Mouse (Mus musculus): ENCODE data around the gene Pex1. TPM values are rescaled to one million over a fixed set of nuclear protein-coding genes. Genes with fewer than 3 reads are reported as not detected.
"Not testable (repeated sequence)": the region's sequence is repeated elsewhere in the genome, so short reads cannot be mapped to it uniquely, and the experiment has no call there.

The Pex1 gene
- polyA plus RNA-seq, 1 experiment from 2014 or later = 16.6 TPM

DNA sequence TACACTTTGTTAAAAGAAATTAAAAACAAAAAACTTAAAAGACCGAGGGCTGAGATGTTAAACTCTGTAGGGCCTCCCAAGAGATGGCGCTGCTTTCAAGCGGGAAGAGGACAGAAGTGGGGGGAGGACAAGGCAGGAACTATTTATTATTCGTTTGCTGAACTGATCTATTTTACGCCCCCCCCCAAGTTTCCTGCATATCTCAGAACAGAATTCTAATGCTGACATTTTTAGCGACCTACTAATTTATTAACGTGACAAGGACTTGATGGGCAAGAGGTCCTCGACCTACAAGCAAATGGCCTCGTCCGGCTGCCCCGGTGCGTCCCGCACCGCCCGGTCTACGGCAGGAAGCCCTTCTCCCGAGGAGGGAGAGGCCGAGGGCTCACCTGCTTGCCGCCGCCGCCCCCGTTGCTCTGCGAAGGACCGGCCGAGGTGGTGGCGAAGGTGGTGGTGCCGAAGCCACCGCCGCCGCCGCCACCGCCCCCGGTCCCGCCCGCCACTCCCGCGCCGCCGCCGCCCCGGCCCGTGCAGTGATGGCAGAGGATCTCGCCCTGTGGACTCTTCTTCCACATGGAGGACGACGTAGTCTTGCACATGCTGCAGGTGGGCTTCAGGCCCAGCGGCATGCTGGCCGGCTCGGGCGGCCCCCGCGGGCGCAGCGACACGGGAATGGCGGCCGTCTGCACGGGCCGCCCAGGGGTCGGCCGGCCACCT is 51.3 kb downstream of the Pex1 start:
- Histone ChIP-seq H3K9me3 (ENCODE audit: control insufficient read depth, low read length) (no peaks in the 10 kb centered on the region), H3K4me1 (replicated peaks; ENCODE audit: control insufficient read depth, insufficient read depth, low read length) (0 out of 2 replicates have a peak, but pooled peaks cover 2% of the 10 kb centered on the region), H3K27me3 (ENCODE audit: control insufficient read depth, insufficient read depth, low read length) (no peaks in the 10 kb centered on the region), H3K9ac (ENCODE audit: low read length) (peak overlapping the region; percentile 94), H3K4me2 (ENCODE audit: low read depth, low read length, severe bottlenecking) (peak overlapping the region; percentile 56), H3K36me3 (ENCODE audit: control insufficient read depth, insufficient read depth, low read length) (peaks cover 2% of the 10 kb centered on the region; the same call in 1 of the 2 replicates), H3K27ac (ENCODE audit: low read depth, low read length) (peak overlapping the region; percentile 81), H3K4me3 (ENCODE audit: low read depth, low read length) (peak overlapping the region; percentile 92)
- 0% methylated on average over 41 of the region's 60 CpGs for WGBS
- DNase-seq (ENCODE audit: low spot score) (peak; percentile 78), ATAC-seq (replicated peaks; ENCODE audit: low FRiP score) (peak; percentile 65)

DNA sequence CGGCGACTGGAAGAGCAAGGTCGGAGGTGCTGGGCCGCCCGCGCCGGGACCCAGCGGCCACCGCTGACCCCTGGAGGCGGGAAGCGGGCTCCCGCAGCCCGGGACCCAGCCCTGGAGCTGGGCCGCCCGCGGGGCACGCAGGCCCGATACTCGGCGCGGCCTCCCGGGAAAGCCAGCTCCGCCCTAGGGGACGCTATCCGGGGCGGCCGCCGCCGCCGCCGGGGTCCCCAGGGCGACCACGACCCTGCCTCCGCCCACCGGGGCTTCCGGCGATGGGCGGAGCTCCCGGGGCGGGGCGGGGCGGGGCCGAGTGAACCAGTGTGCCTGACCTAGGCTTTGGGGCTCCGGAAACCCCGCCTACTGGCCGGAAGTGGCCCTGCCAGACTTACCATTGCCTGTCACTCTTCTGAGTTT is 51.8 kb downstream of the Pex1 start:
- Histone ChIP-seq H3K9me3 (ENCODE audit: control insufficient read depth, low read length) (no peaks in the 10 kb centered on the region), H3K9ac (ENCODE audit: low read length) (peak overlapping the region; percentile 94), H3K27me3 (ENCODE audit: control insufficient read depth, insufficient read depth, low read length) (no peaks in the 10 kb centered on the region), H3K4me1 (replicated peaks; ENCODE audit: control insufficient read depth, insufficient read depth, low read length) (0 out of 2 replicates have a peak, but pooled peaks cover 2% of the 10 kb centered on the region), H3K27ac (ENCODE audit: low read depth, low read length) (peak overlapping the region; percentile 81), H3K4me2 (ENCODE audit: low read depth, low read length, severe bottlenecking) (peak overlapping the region; percentile 56), H3K36me3 (ENCODE audit: control insufficient read depth, insufficient read depth, low read length) (peaks cover 1% of the 10 kb centered on the region; the same call in 1 of the 2 replicates), H3K4me3 (ENCODE audit: low read depth, low read length) (peak overlapping the region; percentile 92)
- DNase-seq (ENCODE audit: low spot score) = peak; percentile 97
- 2% methylated on average over 33 of the region's 46 CpGs for WGBS
- peak; percentile 98 for ATAC-seq (replicated peaks; ENCODE audit: low FRiP score)

DNA sequence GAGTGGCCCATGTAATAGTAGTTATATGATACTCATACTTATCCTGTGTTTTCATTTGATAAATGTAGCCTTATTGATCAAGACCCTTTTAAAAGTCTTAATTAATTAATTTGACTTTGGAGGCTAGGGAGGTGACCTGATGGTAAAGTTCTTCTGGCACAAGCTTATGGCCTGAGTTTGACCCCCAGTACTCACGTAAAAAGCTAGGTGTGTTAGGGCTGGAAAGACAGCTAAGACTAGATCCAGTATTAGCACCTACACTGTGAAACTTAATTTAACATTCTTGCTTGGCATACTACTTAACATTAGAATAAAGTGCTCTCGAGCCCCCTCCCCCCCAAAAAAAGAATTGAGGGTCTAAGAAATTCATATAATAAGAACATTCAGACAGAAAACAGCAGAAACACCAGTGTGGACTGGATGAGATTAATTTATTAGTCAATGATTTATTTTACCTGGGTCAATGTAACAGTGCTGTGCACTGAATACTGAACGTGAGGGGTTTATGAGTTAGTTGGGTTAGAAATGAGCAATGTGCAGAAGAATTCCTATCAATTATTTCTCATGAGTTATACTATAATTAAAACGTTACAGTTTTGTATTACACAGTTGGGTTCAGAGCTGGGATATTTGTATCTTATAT is 52.5 kb downstream of the Pex1 start:
- ATAC-seq (replicated peaks; ENCODE audit: low FRiP score) (peak; percentile 25), DNase-seq (ENCODE audit: low spot score) (no peak)
- Histone ChIP-seq H3K9ac (ENCODE audit: low read length) (no peak overlapping the region), H3K4me1 (replicated peaks; ENCODE audit: control insufficient read depth, insufficient read depth, low read length) (0 out of 2 replicates have a peak, but pooled peaks cover 2% of the 10 kb centered on the region), H3K4me2 (ENCODE audit: low read depth, low read length, severe bottlenecking) (0 out of 2 replicates have a peak overlapping the region, but pooled peaks have one; percentile 3), H3K27ac (ENCODE audit: low read depth, low read length) (no peak overlapping the region), H3K4me3 (ENCODE audit: low read depth, low read length) (no peak overlapping the region), H3K27me3 (ENCODE audit: control insufficient read depth, insufficient read depth, low read length) (no peaks in the 10 kb centered on the region), H3K36me3 (ENCODE audit: control insufficient read depth, insufficient read depth, low read length) (no peaks in the 10 kb centered on the region; the same call in 1 of the 2 replicates), H3K9me3 (ENCODE audit: control insufficient read depth, low read length) (no peaks in the 10 kb centered on the region)
- 56% methylated on average over 4 of the region's 4 CpGs for WGBS

GRCm38 (mm10) chr5:3648849-3649210 is 53.0 kb downstream of the Pex1 start:
- H3K27me3 ChIP-seq (ENCODE audit: control insufficient read depth, insufficient read depth, low read length) = no peaks in the 10 kb centered on the region
- ATAC-seq (replicated peaks; ENCODE audit: low FRiP score) (no peak), DNase-seq (ENCODE audit: low spot score) (no peak)
- no peak overlapping the region for H3K9ac ChIP-seq (ENCODE audit: low read length)
- no peak overlapping the region for H3K27ac ChIP-seq (ENCODE audit: low read depth, low read length)
- no peaks in the 10 kb centered on the region for H3K9me3 ChIP-seq (ENCODE audit: control insufficient read depth, low read length)
- no peak overlapping the region for H3K4me3 ChIP-seq (ENCODE audit: low read depth, low read length)
- H3K4me1 ChIP-seq (replicated peaks; ENCODE audit: control insufficient read depth, insufficient read depth, low read length) = 0 out of 2 replicates have a peak, but pooled peaks cover 2% of the 10 kb centered on the region
- 73% methylated on average over 4 of the region's 4 CpGs for WGBS
- H3K36me3 ChIP-seq (ENCODE audit: control insufficient read depth, insufficient read depth, low read length) = no peaks in the 10 kb centered on the region
- no peak overlapping the region for H3K4me2 ChIP-seq (ENCODE audit: low read depth, low read length, severe bottlenecking)

GRCm38 (mm10) chr5:3650881-3651280 is 55.0 kb downstream of the Pex1 start, which contains the start of gene Tmbim7:
Tmbim7 (plus strand) TSS chr5:3651181.
- Histone ChIP-seq H3K4me1 (replicated peaks; ENCODE audit: control insufficient read depth, insufficient read depth, low read length) (no peaks in the 10 kb centered on the region), H3K4me2 (ENCODE audit: low read depth, low read length, severe bottlenecking) (no peak within 1 kb of the TSS), H3K27ac (ENCODE audit: low read depth, low read length) (no peak within 1 kb of the TSS), H3K27me3 (ENCODE audit: control insufficient read depth, insufficient read depth, low read length) (no peaks in the 10 kb centered on the region), H3K4me3 (ENCODE audit: low read depth, low read length) (no peak within 1 kb of the TSS), H3K9me3 (ENCODE audit: control insufficient read depth, low read length) (no peaks in the 10 kb centered on the region), H3K36me3 (ENCODE audit: control insufficient read depth, insufficient read depth, low read length) (no peaks in the 10 kb centered on the region), H3K9ac (ENCODE audit: low read length) (no peak within 1 kb of the TSS)
- WGBS = 71% methylated on average over 6 of the region's 6 CpGs
- ATAC-seq (replicated peaks; ENCODE audit: low FRiP score) = no peak
- no peak for DNase-seq (ENCODE audit: low spot score)

GRCm38 (mm10) chr5:3651621-3652020 is 55.8 kb downstream of the Pex1 start:
- H3K4me3 ChIP-seq (ENCODE audit: low read depth, low read length) = no peak overlapping the region
- DNase-seq (ENCODE audit: low spot score) = no peak

DNA sequence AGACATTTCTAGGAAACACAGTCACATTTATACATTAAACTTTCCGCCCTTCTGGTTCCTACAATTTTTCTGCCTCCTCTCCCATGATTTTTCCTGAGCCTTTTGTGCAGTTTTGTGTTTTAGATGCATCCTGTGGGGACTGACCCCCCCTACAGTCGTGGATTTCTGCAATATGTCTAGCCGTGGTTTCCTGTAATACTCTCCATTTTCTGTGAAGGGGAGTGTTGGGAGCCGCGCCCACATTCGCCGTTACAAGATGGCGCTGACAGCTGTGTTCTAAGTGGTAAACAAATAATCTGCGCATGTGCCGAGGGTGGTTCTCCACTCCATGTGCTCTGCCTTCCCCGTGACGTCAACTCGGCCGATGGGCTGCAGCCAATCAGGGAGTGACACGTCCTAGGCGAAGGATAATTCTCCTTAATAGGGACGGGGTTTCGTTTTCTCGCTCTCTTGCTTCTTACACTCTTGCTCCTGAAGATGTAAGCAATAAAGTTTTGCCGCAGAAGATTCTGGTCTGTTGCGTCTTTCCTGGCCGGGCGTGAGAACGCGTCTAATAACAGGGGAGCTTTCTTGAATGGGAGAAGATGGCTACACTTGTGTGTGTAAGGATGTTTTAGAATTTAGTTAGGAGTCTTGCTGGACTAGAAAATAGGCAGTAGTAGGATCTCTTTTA is 57.2 kb downstream of the Pex1 start:
- not testable (repeated sequence) for H3K4me2 ChIP-seq (ENCODE audit: low read depth, low read length, severe bottlenecking); H3K27ac ChIP-seq (ENCODE audit: low read depth, low read length); H3K36me3 ChIP-seq (ENCODE audit: control insufficient read depth, insufficient read depth, low read length); H3K9me3 ChIP-seq (ENCODE audit: control insufficient read depth, low read length); H3K4me1 ChIP-seq (replicated peaks; ENCODE audit: control insufficient read depth, insufficient read depth, low read length); DNase-seq (ENCODE audit: low spot score); H3K9ac ChIP-seq (ENCODE audit: low read length); H3K4me3 ChIP-seq (ENCODE audit: low read depth, low read length); H3K27me3 ChIP-seq (ENCODE audit: control insufficient read depth, insufficient read depth, low read length); ATAC-seq (replicated peaks; ENCODE audit: low FRiP score)
- WGBS = 93% methylated on average over 15 of the region's 25 CpGs

More at GRCm38 (mm10) chr5:3651621-3652020, 55.8 kb downstream of the Pex1 start:
- H3K4me1 ChIP-seq (replicated peaks; ENCODE audit: control insufficient read depth, insufficient read depth, low read length) = no peaks in the 10 kb centered on the region
- no peaks in the 10 kb centered on the region for H3K36me3 ChIP-seq (ENCODE audit: control insufficient read depth, insufficient read depth, low read length)
- no peaks in the 10 kb centered on the region for H3K9me3 ChIP-seq (ENCODE audit: control insufficient read depth, low read length)
- H3K27ac ChIP-seq (ENCODE audit: low read depth, low read length) = no peak overlapping the region
- ATAC-seq (replicated peaks; ENCODE audit: low FRiP score) = no peak
- H3K27me3 ChIP-seq (ENCODE audit: control insufficient read depth, insufficient read depth, low read length) = no peaks in the 10 kb centered on the region
- WGBS = 88% methylated on average over 5 of the region's 5 CpGs
- H3K4me2 ChIP-seq (ENCODE audit: low read depth, low read length, severe bottlenecking) = no peak overlapping the region
- no peak overlapping the region for H3K9ac ChIP-seq (ENCODE audit: low read length)

GRCm38 (mm10) chr5:3653801-3654200 is 57.9 kb downstream of the Pex1 start:
- Histone ChIP-seq H3K4me2 (ENCODE audit: low read depth, low read length, severe bottlenecking) (no peak overlapping the region), H3K4me3 (ENCODE audit: low read depth, low read length) (no peak overlapping the region), H3K9me3 (ENCODE audit: control insufficient read depth, low read length) (no peaks in the 10 kb centered on the region), H3K4me1 (replicated peaks; ENCODE audit: control insufficient read depth, insufficient read depth, low read length) (no peaks in the 10 kb centered on the region), H3K27me3 (ENCODE audit: control insufficient read depth, insufficient read depth, low read length) (no peaks in the 10 kb centered on the region), H3K9ac (ENCODE audit: low read length) (no peak overlapping the region), H3K36me3 (ENCODE audit: control insufficient read depth, insufficient read depth, low read length) (no peaks in the 10 kb centered on the region), H3K27ac (ENCODE audit: low read depth, low read length) (no peak overlapping the region)
- 91% methylated on average over 4 of the region's 4 CpGs for WGBS
- ATAC-seq (replicated peaks; ENCODE audit: low FRiP score) = no peak
- DNase-seq (ENCODE audit: low spot score) = no peak

Measured in forebrain, embryonic 11.5 days (tissue).